Mouse (Mus musculus) forebrain, postnatal 0 days (tissue): ENCODE measurements at regions not wholly inside any gene's neighbourhood (a gene's known extent, or its start where the extent isn't known, plus 50 kb on each side); places are given as distances from the start of the nearest gene placed in this dataset.

Experiments
- ATAC-seq: fragments of 200-750 bp; cut with Nextera tagmentation; 2 replicates; pipeline ENCODE4 v1.8.0; 2017; ENCODE audit warnings: mild to moderate bottlenecking, moderate library complexity
- DNase-seq: peaks from one replicate; pipeline ENCODE4 v3.0.0-alpha.2; 2015
- H3K27ac ChIP-seq: fragments of 300-500 bp; sonication (generic); 2 replicates; pipeline ENCODE4 v1.5.1; 2014; ENCODE audit warnings: low read depth, mild to moderate bottlenecking, antibody characterized with exemption, low read length, moderate library complexity, mixed read lengths
- H3K27me3 ChIP-seq: fragments of 300-500 bp; sonication (generic); 2 replicates; pipeline ENCODE4 v1.6.1; 2014; ENCODE audit warnings: mild to moderate bottlenecking, low read length, mixed read lengths; ENCODE audit not compliant: insufficient read depth
- H3K36me3 ChIP-seq: fragments of 300-500 bp; sonication (generic); 2 replicates; pipeline ENCODE4 v1.6.1; 2014; ENCODE audit warnings: mild to moderate bottlenecking, moderate library complexity; ENCODE audit not compliant: insufficient read depth
- H3K4me1 ChIP-seq: fragments of 300-500 bp; sonication (generic); 2 replicates; pipeline ENCODE4 v1.6.1; 2014; ENCODE audit warnings: antibody characterized with exemption; ENCODE audit not compliant: insufficient read depth
- H3K4me2 ChIP-seq: fragments of 300-500 bp; sonication (generic); 2 replicates; pipeline ENCODE4 v1.6.1; 2014; ENCODE audit warnings: low read depth, mild to moderate bottlenecking, moderate library complexity
- H3K4me3 ChIP-seq: fragments of 300-500 bp; sonication (generic); 2 replicates; pipeline ENCODE4 v1.5.1; 2014; ENCODE audit warnings: low read depth, low read length, mixed read lengths
- H3K9ac ChIP-seq: fragments of 300-500 bp; sonication (generic); 2 replicates; pipeline ENCODE4 v1.6.1; 2014; ENCODE audit warnings: mild to moderate bottlenecking
- H3K9me3 ChIP-seq: fragments of 300-500 bp; sonication (generic); 2 replicates; pipeline ENCODE4 v1.6.1; 2016; ENCODE audit warnings: low read length
- CTCF ChIP-seq: sonication (generic); IDR thresholded peaks from 2 replicates; pipeline ENCODE4 v1.5.1; 2016; ENCODE audit warnings: antibody characterized with exemption, control low read depth, low read depth
- WGBS: fragments of 180-500 bp; shearing (Covaris S2); extraction: QIAGEN DNeasy Blood & Tissue Kit; methylation state at CpG from one replicate; pipeline ENCODE4 v1.1.7; 2014; 5-methylcytosine and 5-hydroxymethylcytosine counted together

DNA sequence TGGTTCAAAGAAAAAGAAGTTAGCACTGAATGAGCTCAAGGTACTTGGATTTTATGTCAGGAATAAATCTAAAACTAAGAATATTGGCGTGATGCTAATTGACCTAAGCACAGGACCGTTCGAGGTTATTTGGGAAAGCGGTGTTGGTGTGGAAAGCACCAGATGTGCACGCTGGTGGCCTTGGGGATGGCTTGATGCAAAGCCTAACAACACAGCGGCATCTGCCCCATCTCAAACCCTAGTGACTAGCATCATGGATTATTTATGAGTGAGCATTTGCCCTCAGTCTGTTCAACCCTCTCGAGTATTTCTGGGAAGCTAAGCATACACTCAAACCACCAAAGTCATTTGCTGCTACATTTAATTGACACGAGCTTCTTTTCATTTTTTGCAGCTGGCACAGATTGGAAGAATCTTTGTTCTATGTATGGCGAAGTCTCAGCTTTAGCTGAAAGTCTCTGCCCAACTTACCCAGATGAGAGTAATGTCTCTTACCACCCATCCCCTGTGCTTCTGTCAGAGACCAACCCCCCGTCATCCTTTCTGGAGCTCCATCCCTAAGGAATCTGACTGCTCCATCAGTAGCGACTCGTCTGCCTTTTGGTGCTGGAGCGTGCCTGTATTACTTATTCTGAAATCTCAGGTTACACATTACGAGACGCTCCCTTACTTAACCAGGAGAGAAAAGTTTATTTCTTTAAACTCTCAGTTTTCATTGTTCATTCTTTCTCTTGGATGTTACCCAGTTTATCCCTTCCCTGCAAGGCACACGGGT lies 257.8 kb upstream of the Gm12728 start:
- no peaks in the 10 kb centered on the region for H3K27me3 ChIP-seq
- no peak overlapping the region for H3K27ac ChIP-seq
- 77% methylated on average over 16 of the region's 16 CpGs for WGBS
- H3K9me3 ChIP-seq, result no peaks in the 10 kb centered on the region
- H3K9ac ChIP-seq, result no peak overlapping the region
- no peaks in the 10 kb centered on the region for H3K36me3 ChIP-seq
- no peak overlapping the region for H3K4me3 ChIP-seq
- H3K4me2 ChIP-seq, result no peak overlapping the region
- DNase-seq (no peak), ATAC-seq (no peak)
- no peak for TF ChIP-seq CTCF
- no peaks in the 10 kb centered on the region for H3K4me1 ChIP-seq

DNA sequence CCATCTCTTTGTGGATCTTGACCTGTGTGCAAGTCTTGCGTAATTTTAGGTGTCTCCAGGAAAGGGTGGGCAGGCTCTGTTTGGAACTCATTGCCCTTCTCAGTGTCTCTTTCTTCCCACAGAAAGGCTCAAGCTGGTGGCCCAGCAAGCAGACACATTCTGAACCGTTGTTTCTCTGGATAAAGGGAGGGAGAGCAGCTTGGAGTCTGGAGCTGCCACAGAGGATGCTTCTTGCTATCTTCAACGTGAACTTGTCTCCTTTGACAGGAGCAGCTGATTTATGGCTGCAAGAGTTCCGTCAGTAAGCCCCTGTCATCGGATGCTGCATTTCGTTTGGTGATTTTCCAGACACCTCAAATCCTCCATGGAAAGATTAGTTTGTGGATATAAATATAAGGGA lies 254.2 kb upstream of the Gm12728 start:
- Histone ChIP-seq H3K4me3 (no peak overlapping the region), H3K9ac (no peak overlapping the region), H3K27ac (no peak overlapping the region), H3K27me3 (no peaks in the 10 kb centered on the region), H3K9me3 (no peaks in the 10 kb centered on the region), H3K4me1 (no peaks in the 10 kb centered on the region), H3K4me2 (no peak overlapping the region), H3K36me3 (no peaks in the 10 kb centered on the region)
- 74% methylated on average over 6 of the region's 6 CpGs for WGBS
- DNase-seq (no peak), ATAC-seq (no peak)
- TF ChIP-seq CTCF, result no peak

DNA sequence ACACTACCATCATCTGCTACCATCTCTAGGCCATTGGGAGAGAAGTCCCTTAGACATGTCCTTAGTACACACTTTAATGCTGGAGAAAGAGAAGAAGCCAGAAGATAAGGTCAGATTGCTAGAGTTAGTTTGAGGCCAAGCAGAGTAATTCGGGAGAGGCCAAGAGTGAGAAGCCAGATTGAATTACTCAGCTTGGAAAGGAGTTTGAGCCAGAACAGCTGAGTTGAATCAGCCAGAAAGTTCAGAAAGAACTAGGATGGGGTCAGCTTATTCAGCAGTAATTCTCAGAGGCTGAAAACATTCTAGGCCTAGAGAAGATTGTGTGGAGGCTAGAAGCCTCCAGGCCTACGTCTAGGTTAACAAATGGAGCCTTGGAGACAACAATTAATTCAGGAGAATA lies 244.2 kb upstream of the Gm12728 start:
- 86% methylated on average over 2 of the region's 2 CpGs for WGBS
- no peaks in the 10 kb centered on the region for H3K4me1 ChIP-seq
- no peak overlapping the region for H3K4me3 ChIP-seq
- H3K27ac ChIP-seq, result no peak overlapping the region
- DNase-seq (no peak), ATAC-seq (no peak)
- H3K9ac ChIP-seq, result no peak overlapping the region
- no peaks in the 10 kb centered on the region for H3K36me3 ChIP-seq
- no peaks in the 10 kb centered on the region for H3K9me3 ChIP-seq
- no peaks in the 10 kb centered on the region for H3K27me3 ChIP-seq
- no peak overlapping the region for H3K4me2 ChIP-seq
- TF ChIP-seq CTCF, result no peak

DNA sequence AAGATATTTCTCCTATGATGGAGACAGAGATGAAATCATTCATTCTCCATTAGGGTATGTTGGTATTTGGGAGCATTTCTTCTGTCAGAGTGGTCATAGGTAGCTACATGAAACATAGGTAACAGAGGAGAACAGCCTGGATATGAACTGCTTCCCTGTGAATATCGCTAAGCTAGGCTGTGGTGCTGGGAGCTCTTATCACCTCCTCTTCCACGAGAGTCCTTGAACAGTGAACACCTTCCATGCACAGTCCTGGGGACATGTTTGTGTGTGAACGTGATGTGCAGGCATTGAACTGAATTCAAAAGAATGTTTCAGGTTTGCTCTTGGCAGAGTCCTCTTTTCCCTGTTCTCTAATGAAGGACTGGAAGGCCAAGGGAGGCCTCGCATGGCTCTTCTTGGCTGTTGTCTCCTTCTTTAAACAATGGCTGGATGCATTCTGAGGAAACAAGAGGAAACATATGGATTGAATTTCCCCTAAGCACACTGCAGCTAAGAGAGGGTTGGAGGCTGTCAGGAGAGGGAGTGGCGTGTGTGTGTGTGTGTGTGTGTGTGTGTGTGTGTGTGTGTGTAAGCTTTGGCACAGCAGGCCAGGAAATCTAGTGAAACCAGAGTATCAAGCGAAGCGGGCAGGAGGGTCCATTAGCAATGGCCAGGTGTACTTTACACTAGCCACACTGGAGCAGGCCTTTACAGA lies 239.8 kb upstream of the Gm12728 start:
- no peaks in the 10 kb centered on the region for H3K9me3 ChIP-seq
- H3K4me1 ChIP-seq, result no peaks in the 10 kb centered on the region
- no peak overlapping the region for H3K9ac ChIP-seq
- no peak for TF ChIP-seq CTCF
- no peak for ATAC-seq
- no peaks in the 10 kb centered on the region for H3K36me3 ChIP-seq
- no peaks in the 10 kb centered on the region for H3K27me3 ChIP-seq
- H3K27ac ChIP-seq, result no peak overlapping the region
- H3K4me2 ChIP-seq, result no peak overlapping the region
- WGBS, result 80% methylated on average over 7 of the region's 7 CpGs
- H3K4me3 ChIP-seq, result no peak overlapping the region
- DNase-seq, result no peak

DNA sequence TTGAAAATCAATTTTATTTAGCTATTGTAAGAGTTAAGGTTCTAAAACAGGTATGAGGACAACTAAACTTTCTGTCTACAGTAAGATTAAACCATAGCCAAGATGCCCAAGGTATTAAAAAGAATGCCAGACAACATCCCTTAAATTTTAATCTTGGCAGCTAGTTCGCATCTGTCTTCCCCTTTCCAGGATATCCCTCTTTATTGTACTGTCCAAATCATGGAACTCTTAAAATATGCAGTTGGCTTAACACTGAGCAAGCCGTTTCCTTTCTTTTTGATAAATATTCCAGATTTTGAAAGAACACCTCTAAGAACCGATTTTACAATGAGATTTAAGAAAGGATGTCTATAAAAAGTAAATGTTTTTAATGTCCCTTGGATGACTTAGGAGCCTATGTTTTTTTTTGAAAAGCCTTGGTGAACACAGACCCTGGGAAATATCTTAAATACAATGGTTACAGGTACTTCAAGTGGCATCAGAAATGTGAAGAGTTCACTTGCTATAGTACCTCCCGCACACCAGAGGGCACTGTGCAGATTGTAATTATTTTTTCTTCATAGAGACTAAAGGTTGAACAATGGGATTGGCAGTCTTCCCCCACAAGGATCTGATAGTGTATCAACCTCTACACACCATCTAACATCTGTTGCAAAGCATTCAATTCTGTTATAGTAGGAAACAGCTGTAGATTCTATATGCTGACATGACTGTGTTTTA lies 237.5 kb upstream of the Gm12728 start:
- no peaks in the 10 kb centered on the region for H3K27me3 ChIP-seq
- no peak overlapping the region for H3K9ac ChIP-seq
- H3K4me2 ChIP-seq, result no peak overlapping the region
- WGBS, result 96% methylated on average over 4 of the region's 4 CpGs
- H3K4me1 ChIP-seq, result no peaks in the 10 kb centered on the region
- no peak overlapping the region for H3K27ac ChIP-seq
- H3K9me3 ChIP-seq, result no peaks in the 10 kb centered on the region
- H3K4me3 ChIP-seq, result no peak overlapping the region
- no peaks in the 10 kb centered on the region for H3K36me3 ChIP-seq
- no peak for ATAC-seq
- no peak for DNase-seq
- TF ChIP-seq CTCF, result no peak

DNA sequence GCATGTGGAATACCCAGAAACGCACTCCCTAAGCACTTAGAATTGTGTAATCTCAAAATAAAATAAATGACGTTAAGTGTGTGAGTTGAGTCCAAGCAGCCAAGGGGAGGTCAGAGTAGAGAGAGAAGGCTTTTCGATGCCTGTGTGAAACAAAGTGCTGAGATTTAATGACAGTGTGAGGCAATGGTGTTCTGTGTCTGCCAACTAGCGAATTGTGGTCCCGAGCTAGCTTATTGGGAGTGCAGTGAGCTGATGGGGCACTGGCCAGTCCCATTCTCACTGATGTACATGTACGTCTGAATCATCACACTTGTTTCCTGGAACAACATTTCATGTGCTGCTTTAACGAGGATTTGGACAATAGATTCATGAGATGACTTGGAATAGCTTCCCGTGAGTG lies 234.7 kb upstream of the Gm12728 start:
- WGBS, result 58% methylated on average over 8 of the region's 8 CpGs
- Histone ChIP-seq H3K9me3 (no peaks in the 10 kb centered on the region), H3K9ac (no peak overlapping the region), H3K27ac (no peak overlapping the region), H3K27me3 (no peaks in the 10 kb centered on the region), H3K4me3 (no peak overlapping the region), H3K4me2 (no peak overlapping the region), H3K36me3 (no peaks in the 10 kb centered on the region), H3K4me1 (no peaks in the 10 kb centered on the region)
- no peak for ATAC-seq
- no peak for TF ChIP-seq CTCF
- no peak for DNase-seq

DNA sequence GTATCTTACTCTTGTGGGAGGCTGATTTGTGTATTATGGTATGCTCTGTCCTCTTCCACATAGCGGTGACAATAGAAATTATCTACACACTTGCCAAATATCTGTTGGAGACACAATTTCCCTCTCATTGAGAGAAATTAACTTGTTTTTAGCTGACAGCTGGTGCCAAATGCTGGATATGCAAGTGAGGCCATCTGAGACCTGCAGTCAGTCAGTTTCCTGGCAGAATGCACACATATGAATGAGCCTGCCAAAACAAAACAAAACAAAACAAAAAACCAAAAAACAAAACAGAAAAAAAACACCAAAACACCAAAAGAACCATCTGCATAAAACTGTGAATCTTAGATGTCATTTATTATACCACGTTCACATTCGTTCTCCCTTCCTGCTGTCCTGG lies 233.7 kb upstream of the Gm12728 start:
- peak; percentile 51; the same call in 1 of the 2 replicates for ATAC-seq
- H3K4me1 ChIP-seq, result no peaks in the 10 kb centered on the region
- WGBS, result 52% methylated on average over 3 of the region's 3 CpGs
- H3K4me2 ChIP-seq, result no peak overlapping the region
- TF ChIP-seq CTCF, result no peak
- no peaks in the 10 kb centered on the region for H3K27me3 ChIP-seq
- no peaks in the 10 kb centered on the region for H3K36me3 ChIP-seq
- H3K27ac ChIP-seq, result no peak overlapping the region
- peak; percentile 66 for DNase-seq
- no peak overlapping the region for H3K4me3 ChIP-seq
- no peak overlapping the region for H3K9ac ChIP-seq
- no peaks in the 10 kb centered on the region for H3K9me3 ChIP-seq
